Mouse (Mus musculus) kidney, embryonic 16.5 days (tissue): ENCODE results near the gene Hspb3. TPM values are rescaled to one million over a fixed set of nuclear protein-coding genes. Genes with fewer than 3 reads are reported as not detected.

Experiments
- ATAC-seq: fragments of 200-750 bp; cut with Nextera tagmentation; 2 replicates; pipeline ENCODE4 v1.8.0; 2017; ENCODE audit warnings: moderate TSS enrichment; ENCODE audit not compliant: low FRiP score, low TSS enrichment
- H3K27ac ChIP-seq: fragments of 300-500 bp; sonication (generic); 2 replicates; pipeline ENCODE4 v1.5.1; 2014; ENCODE audit warnings: low read length
- H3K27me3 ChIP-seq: fragments of 300-500 bp; sonication (generic); 2 replicates; pipeline ENCODE4 v1.6.1; 2014; ENCODE audit warnings: low read length, control low read depth, mixed read lengths; ENCODE audit not compliant: insufficient read depth
- H3K36me3 ChIP-seq: fragments of 300-500 bp; sonication (generic); 2 replicates; pipeline ENCODE4 v1.6.1; 2014; ENCODE audit warnings: low read length, control low read depth, mixed read lengths; ENCODE audit not compliant: insufficient read depth
- H3K4me1 ChIP-seq: fragments of 300-500 bp; sonication (generic); 2 replicates; pipeline ENCODE4 v1.6.1; 2014; ENCODE audit warnings: low read length, control low read depth, mixed read lengths; ENCODE audit not compliant: insufficient read depth
- H3K4me2 ChIP-seq: fragments of 300-500 bp; sonication (generic); replicated peaks from 2 replicates; pipeline ENCODE4 v1.6.1; 2014; ENCODE audit warnings: low read depth, low read length
- H3K4me3 ChIP-seq: fragments of 300-500 bp; sonication (generic); 2 replicates; pipeline ENCODE4 v1.5.1; 2014; ENCODE audit warnings: mild to moderate bottlenecking, low read length
- H3K9ac ChIP-seq: fragments of 300-500 bp; sonication (generic); replicated peaks from 2 replicates; pipeline ENCODE4 v1.6.1; 2014; ENCODE audit warnings: low read length
- H3K9me3 ChIP-seq: fragments of 300-500 bp; sonication (generic); 2 replicates; pipeline ENCODE4 v1.6.1; 2016; ENCODE audit warnings: low read length, control low read depth
- WGBS: fragments of 180-500 bp; shearing (Covaris S2); extraction: QIAGEN DNeasy Blood & Tissue Kit; methylation state at CpG from one replicate; pipeline ENCODE4 v1.1.7; 2014; 5-methylcytosine and 5-hydroxymethylcytosine counted together
- polyA plus RNA-seq: library from polyadenylated mRNA; unstranded; fragments of >200 nt; fragmentation: Nextera tagmentation; extraction: Ambion mirVana; gene quantifications from 2 replicates; pipeline ENCODE4 v1.2.1, GENCODE M21; 2015

Hspb3 gene
- 0.27 and 0.71 TPM in 2 replicates for polyA plus RNA-seq

DNA sequence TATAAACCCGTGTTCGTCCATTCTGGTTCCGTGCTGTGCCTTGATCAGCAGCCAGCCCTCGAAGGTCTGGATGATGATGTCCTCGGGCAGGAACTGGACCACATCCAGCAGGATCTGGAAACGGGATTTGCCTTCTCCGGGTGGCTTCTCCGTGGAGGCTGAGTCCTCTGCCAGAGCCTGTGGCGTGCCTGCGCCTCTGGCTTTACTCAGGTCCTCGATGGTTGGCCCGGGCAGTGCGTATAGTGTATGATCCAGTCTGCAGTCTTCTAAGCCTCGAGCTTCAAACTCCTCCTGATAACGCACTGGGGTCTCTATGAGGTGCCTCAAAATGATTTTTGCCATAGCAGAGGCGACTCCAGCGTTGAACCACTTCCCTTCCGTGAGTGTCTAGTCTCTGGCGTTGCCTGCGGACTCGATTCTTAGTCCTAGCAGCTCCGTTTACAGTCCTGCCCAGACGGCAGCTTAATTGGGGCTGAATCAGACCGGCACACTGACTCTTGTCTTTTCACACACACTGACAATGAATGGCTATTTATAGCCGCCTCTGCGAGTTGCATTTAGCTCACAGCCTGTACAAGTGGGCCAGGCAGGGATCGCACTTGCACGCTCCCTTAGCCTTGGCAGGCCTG, at the start of gene Hspb3:
Hspb3 (minus strand) TSS at position 526 of the 629 bp plus-strand sequence.
- 67% methylated on average over 28 of the region's 28 CpGs for WGBS
- no peaks in the 10 kb centered on the region for H3K36me3 ChIP-seq
- no peak within 1 kb of the TSS for H3K4me2 ChIP-seq
- ATAC-seq, result no peak
- H3K4me3 ChIP-seq, result no peak within 1 kb of the TSS
- H3K9me3 ChIP-seq, result no peaks in the 10 kb centered on the region
- H3K27me3 ChIP-seq, result no peaks in the 10 kb centered on the region
- no peak within 1 kb of the TSS for H3K27ac ChIP-seq
- no peaks in the 10 kb centered on the region for H3K4me1 ChIP-seq
- H3K9ac ChIP-seq, result no peak within 1 kb of the TSS; the same call in 1 of the 2 replicates

DNA sequence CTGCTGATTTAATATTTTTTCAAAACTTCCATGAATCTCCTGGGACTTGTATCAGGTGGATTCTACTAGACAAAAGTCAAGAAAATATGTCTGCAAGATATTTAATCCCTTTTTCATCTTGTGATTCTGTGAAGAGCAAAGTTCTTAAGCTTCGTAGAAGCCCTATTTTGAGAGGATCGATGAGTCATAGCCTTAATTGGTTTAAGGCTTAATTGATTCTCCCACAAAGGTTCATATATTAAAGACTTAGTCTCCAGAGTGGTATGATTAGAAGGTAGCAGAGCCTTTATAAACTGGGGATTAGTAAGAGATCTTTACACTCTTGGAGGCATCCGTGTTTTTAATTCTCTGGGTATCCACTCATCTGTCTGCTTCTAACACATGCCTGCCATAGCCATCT, 49.7 kb upstream of the Hspb3 start:
- no peak overlapping the region for H3K27ac ChIP-seq
- peaks cover 5% of the 10 kb centered on the region; the same call in 1 of the 2 replicates for H3K9me3 ChIP-seq
- ATAC-seq, result no peak
- no peak overlapping the region for H3K4me2 ChIP-seq
- 84% methylated on average over 3 of the region's 3 CpGs for WGBS
- H3K4me3 ChIP-seq, result no peak overlapping the region
- H3K9ac ChIP-seq, result no peak overlapping the region
- H3K36me3 ChIP-seq, result no peaks in the 10 kb centered on the region
- H3K4me1 ChIP-seq, result no peaks in the 10 kb centered on the region
- H3K27me3 ChIP-seq, result no peaks in the 10 kb centered on the region

DNA sequence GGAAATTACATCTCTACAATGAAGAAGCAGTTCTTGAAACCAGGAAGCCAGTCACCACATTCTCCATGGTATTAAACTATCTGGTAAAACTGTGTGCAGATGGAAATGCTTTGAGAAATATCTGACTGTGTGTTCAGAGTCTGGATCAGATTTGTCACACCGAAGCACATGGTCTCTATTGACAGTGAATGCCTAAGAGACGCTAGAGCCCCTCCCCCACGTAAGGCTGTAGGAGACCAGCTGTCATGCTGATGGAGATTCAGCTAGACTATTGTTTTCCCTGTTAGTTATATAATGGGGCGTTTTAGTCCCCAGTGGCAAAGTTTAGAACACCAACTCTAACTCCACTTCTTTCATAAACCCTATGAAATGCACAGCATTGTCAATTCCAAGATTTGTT, 42.7 kb upstream of the Hspb3 start:
- no peaks in the 10 kb centered on the region for H3K36me3 ChIP-seq
- no peak overlapping the region for H3K27ac ChIP-seq
- no peak overlapping the region for H3K4me2 ChIP-seq
- WGBS, result 40% methylated on average over 4 of the region's 4 CpGs
- ATAC-seq, result no peak
- no peak overlapping the region for H3K4me3 ChIP-seq
- H3K27me3 ChIP-seq, result no peaks in the 10 kb centered on the region
- no peaks in the 10 kb centered on the region for H3K4me1 ChIP-seq
- no peak overlapping the region for H3K9ac ChIP-seq
- H3K9me3 ChIP-seq, result no peaks in the 10 kb centered on the region

DNA sequence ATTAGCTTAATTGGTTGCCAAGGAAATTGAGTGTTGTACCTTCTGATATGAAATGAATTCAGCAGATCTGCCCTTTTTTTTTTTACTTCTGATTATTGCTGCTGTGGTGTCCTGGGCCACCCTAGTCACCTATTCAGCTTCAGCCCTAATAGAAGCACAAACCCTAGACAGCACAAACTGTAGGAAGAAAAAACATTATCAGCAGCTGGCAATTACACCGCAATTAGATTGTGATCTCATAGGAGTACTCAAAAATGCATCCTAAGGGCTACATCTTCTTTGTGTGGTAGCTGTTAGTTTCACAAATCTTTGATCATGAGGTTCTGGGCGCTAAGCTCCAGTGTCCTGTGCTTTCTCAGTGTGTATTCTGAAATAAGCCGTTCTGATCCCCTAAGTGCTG, 37.7 kb upstream of the Hspb3 start:
- H3K4me2 ChIP-seq, result no peak overlapping the region
- no peaks in the 10 kb centered on the region for H3K36me3 ChIP-seq
- H3K9me3 ChIP-seq, result peaks cover 6% of the 10 kb centered on the region
- no peak overlapping the region for H3K4me3 ChIP-seq
- 85% methylated on average over 3 of the region's 3 CpGs for WGBS
- no peaks in the 10 kb centered on the region for H3K27me3 ChIP-seq
- no peak for ATAC-seq
- no peak overlapping the region for H3K9ac ChIP-seq
- no peaks in the 10 kb centered on the region for H3K4me1 ChIP-seq
- H3K27ac ChIP-seq, result no peak overlapping the region

DNA sequence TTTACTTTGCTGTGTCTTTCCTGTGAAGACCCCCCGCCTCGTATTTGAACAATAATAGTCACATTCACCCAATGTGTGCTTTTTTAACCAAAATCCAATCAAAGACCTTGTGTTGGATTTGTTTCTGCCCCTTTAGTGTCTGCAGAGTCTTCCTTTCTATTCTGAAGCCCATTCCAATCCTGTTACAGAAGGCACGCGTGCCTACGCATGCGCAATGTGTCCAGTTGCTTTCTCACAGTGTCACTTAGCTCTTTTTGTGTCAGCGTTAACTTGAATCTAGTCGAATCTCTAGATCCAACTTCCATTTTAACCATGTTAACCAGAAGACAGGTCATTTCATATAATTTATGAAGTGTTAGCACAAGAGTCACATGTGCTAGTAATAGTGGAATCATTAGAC, 36.5 kb upstream of the Hspb3 start:
- Histone ChIP-seq H3K4me1 (no peaks in the 10 kb centered on the region), H3K27ac (no peak overlapping the region), H3K27me3 (no peaks in the 10 kb centered on the region), H3K9ac (no peak overlapping the region), H3K4me2 (no peak overlapping the region), H3K36me3 (no peaks in the 10 kb centered on the region), H3K9me3 (peaks cover 6% of the 10 kb centered on the region), H3K4me3 (no peak overlapping the region)
- 91% methylated on average over 8 of the region's 8 CpGs for WGBS
- ATAC-seq, result no peak

DNA sequence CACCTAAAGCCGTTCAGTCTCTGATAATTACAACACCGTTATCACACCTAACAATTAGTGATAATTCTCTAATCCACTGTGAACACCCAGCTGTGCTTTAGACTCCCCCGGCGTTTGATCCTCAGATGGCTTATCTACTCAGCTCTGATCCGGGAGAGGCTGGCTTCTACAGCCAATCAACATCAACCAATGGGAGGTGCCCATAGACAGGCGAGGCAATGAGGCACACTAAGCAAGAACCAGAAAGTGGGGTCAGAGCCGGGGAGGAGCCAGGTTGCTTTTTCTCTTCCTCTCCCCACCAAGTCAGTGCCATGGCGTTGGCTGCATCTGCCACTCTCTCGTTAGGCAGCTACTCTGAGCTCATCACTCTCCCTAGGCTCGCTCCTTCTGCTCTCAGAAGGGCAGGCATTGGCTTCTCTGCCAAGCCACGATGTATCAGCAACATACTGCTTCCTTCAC, 36.0 kb upstream of the Hspb3 start:
- no peak for ATAC-seq
- no peak overlapping the region for H3K4me2 ChIP-seq
- H3K4me3 ChIP-seq, result no peak overlapping the region
- H3K9me3 ChIP-seq, result peaks cover 6% of the 10 kb centered on the region
- no peaks in the 10 kb centered on the region for H3K36me3 ChIP-seq
- no peaks in the 10 kb centered on the region for H3K27me3 ChIP-seq
- H3K27ac ChIP-seq, result no peak overlapping the region
- no peak overlapping the region for H3K9ac ChIP-seq
- WGBS, result 63% methylated on average over 11 of the region's 11 CpGs
- H3K4me1 ChIP-seq, result no peaks in the 10 kb centered on the region

DNA sequence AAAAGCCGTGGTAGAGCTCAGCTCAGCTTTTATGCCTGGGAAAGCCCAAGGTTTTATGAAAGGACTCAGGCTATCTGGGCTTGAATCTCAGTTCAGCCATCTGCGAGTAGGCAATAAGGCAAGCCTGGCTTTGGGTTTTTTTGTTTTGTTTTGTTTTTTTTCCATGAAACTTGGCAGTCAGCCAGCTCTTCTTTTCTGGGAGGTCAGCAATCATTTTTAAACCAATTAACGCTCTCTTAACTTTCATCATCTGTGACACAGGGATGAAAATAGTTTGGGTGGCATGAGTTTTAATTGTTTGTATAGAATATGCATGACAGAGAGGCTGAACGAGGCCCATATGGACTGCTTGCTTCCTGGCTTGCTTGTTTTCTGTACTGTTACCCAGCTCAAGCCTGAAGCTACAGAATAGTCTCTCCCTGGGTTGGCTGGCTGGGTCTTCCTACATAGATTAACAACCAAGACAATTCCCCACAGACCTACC, 33.4 kb upstream of the Hspb3 start:
- Histone ChIP-seq H3K9me3 (peaks cover 6% of the 10 kb centered on the region), H3K27ac (peak overlapping the region; percentile 16; the same call in 1 of the 2 replicates), H3K9ac (no peak overlapping the region), H3K36me3 (no peaks in the 10 kb centered on the region), H3K4me3 (no peak overlapping the region), H3K4me2 (no peak overlapping the region), H3K27me3 (no peaks in the 10 kb centered on the region), H3K4me1 (no peaks in the 10 kb centered on the region)
- WGBS, result 30% methylated on average over 4 of the region's 4 CpGs
- no peak for ATAC-seq

DNA sequence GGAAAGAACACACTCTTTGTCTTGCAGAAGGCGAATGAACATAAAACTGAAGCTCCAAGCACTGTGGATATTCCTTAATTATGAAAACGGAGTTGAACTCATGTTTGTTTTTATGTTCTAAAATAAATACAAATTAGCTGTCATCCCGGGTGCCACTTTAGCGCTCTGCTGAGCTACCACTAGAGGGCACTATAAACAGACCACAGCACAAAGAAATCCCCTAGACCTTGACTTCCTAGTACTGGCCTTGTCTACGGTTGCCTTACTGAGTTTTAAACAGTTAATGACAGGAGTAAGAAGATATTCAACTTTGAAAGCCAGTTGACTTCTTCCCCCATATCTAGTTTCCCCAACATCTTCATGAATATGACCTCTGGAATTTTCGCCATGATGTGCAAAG, 29.9 kb upstream of the Hspb3 start:
- Histone ChIP-seq H3K9ac (no peak overlapping the region), H3K4me2 (no peak overlapping the region), H3K4me3 (no peak overlapping the region), H3K27me3 (no peaks in the 10 kb centered on the region), H3K4me1 (no peaks in the 10 kb centered on the region), H3K27ac (no peak overlapping the region), H3K36me3 (no peaks in the 10 kb centered on the region), H3K9me3 (peaks cover 6% of the 10 kb centered on the region)
- no peak for ATAC-seq
- WGBS, result 22% methylated on average over 6 of the region's 6 CpGs

DNA sequence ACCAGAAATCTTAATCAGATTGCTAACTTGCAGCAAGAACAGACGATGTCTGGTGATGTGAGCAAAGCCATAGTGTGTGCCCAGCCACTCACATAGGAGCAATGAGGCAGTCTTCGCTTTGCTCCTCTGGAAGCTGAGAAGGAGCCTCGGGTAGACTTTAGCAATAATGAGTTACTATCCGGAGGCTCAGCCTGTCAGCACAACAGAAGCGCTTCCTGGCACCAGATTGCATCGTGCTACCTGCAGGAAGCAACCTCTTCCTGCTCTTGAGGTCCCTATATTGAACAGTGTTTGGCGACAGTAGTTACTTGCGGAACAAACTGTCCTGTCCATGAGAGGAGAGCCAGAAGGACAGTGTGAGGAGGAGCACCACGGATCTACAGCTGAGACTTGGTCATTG, 28.2 kb upstream of the Hspb3 start:
- H3K27ac ChIP-seq, result no peak overlapping the region
- peaks cover 5% of the 10 kb centered on the region; the same call in 1 of the 2 replicates for H3K4me1 ChIP-seq
- no peak overlapping the region for H3K4me2 ChIP-seq
- no peak overlapping the region for H3K4me3 ChIP-seq
- H3K9me3 ChIP-seq, result no peaks in the 10 kb centered on the region
- WGBS, result 51% methylated on average over 9 of the region's 9 CpGs
- no peaks in the 10 kb centered on the region for H3K36me3 ChIP-seq
- ATAC-seq, result no peak
- H3K27me3 ChIP-seq, result no peaks in the 10 kb centered on the region
- no peak overlapping the region for H3K9ac ChIP-seq

DNA sequence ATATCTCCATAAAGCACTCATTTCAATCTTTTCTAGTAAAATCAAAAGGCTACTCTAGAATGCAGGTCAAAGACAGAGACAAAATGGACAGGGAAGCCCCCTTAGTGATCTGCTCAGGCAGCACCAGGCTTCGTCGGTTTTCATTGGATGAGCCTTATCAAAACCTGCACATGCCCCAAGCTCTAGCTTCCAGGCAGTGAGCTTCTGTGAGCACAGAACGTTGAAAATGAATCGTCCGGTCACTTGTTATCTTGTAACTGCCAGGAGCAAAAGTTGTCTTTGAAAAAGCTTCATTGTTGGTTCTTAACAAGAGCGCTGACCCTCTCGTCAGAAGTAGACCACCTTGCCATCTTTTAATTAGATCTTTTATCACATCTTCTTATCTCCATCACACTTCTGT, 26.4 kb upstream of the Hspb3 start:
- 88% methylated on average over 7 of the region's 7 CpGs for WGBS
- Histone ChIP-seq H3K27ac (no peak overlapping the region), H3K9ac (no peak overlapping the region), H3K4me3 (no peak overlapping the region), H3K4me1 (peaks cover 5% of the 10 kb centered on the region; the same call in 1 of the 2 replicates), H3K27me3 (no peaks in the 10 kb centered on the region), H3K9me3 (no peaks in the 10 kb centered on the region), H3K4me2 (no peak overlapping the region), H3K36me3 (no peaks in the 10 kb centered on the region)
- no peak for ATAC-seq
